Mouse (Mus musculus) limb, embryonic 12.5 days (tissue): Measurements from ENCODE around the gene Disc1. TPM values are rescaled to one million over a fixed set of nuclear protein-coding genes. Genes with fewer than 3 reads are reported as not detected.

ENCODE experiments used
- ATAC-seq: fragments of 200-750 bp; cut with Nextera tagmentation; 2 replicates; pipeline ENCODE4 v1.8.0; 2017; ENCODE audit warnings: low read depth, moderate TSS enrichment; ENCODE audit not compliant: insufficient number of reproducible peaks, insufficient read depth, low FRiP score, low TSS enrichment
- H3K27ac ChIP-seq: fragments of 300-500 bp; sonication (generic); 2 replicates; pipeline ENCODE4 v1.5.1; 2016; ENCODE audit warnings: mild to moderate bottlenecking, moderate library complexity
- H3K27me3 ChIP-seq: fragments of 300-500 bp; sonication (generic); 2 replicates; pipeline ENCODE4 v1.6.1; 2016; ENCODE audit warnings: mild to moderate bottlenecking, moderate library complexity
- H3K36me3 ChIP-seq: fragments of 300-500 bp; sonication (generic); 2 replicates; pipeline ENCODE4 v1.6.1; 2016; ENCODE audit warnings: mild to moderate bottlenecking, moderate library complexity
- H3K4me1 ChIP-seq: fragments of 300-500 bp; sonication (generic); replicated peaks from 2 replicates; pipeline ENCODE4 v1.6.1; 2016
- H3K4me2 ChIP-seq: fragments of 300-500 bp; sonication (generic); 2 replicates; pipeline ENCODE4 v1.6.1; 2016; ENCODE audit warnings: mild to moderate bottlenecking, moderate library complexity
- H3K4me3 ChIP-seq: fragments of 300-500 bp; sonication (generic); replicated peaks from 2 replicates; pipeline ENCODE4 v1.5.1; 2016; ENCODE audit warnings: mild to moderate bottlenecking
- H3K9ac ChIP-seq: fragments of 300-500 bp; sonication (generic); replicated peaks from 2 replicates; pipeline ENCODE4 v1.6.1; 2016; ENCODE audit warnings: mild to moderate bottlenecking, moderate library complexity
- H3K9me3 ChIP-seq: fragments of 300-500 bp; sonication (generic); 2 replicates; pipeline ENCODE4 v1.6.1; 2016; ENCODE audit warnings: mild to moderate bottlenecking, moderate library complexity
- WGBS: fragments of 180-500 bp; shearing (Covaris S2); methylation state at CpG from one replicate; pipeline ENCODE4 v1.1.7; 2016; 5-methylcytosine and 5-hydroxymethylcytosine counted together
- polyA plus RNA-seq: library from polyadenylated mRNA; unstranded; fragments of >200 nt; fragmentation: Nextera tagmentation; extraction: Ambion mirVana; gene quantifications from 2 replicates; pipeline ENCODE4 v1.2.1, GENCODE M21; 2016

Disc1 gene
- polyA plus RNA-seq, 1 experiment from 2014 or later = 2.0 TPM

- H3K36me3 ChIP-seq = no peaks in the 10 kb centered on the region
- H3K9ac ChIP-seq = no peak overlapping the region; the same call in 1 of the 2 replicates
- H3K27me3 ChIP-seq = peaks cover 12% of the 10 kb centered on the region
- peak overlapping the region; percentile 75 for H3K27ac ChIP-seq
- H3K4me3 ChIP-seq = no peak overlapping the region
- H3K4me2 ChIP-seq = peak overlapping the region; percentile 34
- ATAC-seq = peak; percentile 70
- H3K4me1 ChIP-seq = peaks cover 25% of the 10 kb centered on the region
- no peaks in the 10 kb centered on the region for H3K9me3 ChIP-seq
- WGBS = 11% methylated on average over 17 of the region's 17 CpGs
Observed at GRCm38 (mm10) chr8:125183548-125184451, 129.8 kb downstream of the Disc1 start.

- no peaks in the 10 kb centered on the region for H3K9me3 ChIP-seq
- no peak overlapping the region for H3K4me3 ChIP-seq
- H3K4me2 ChIP-seq = peak overlapping the region; percentile 1; the same call in 1 of the 2 replicates
- H3K27me3 ChIP-seq = peaks cover 12% of the 10 kb centered on the region
- WGBS = 36% methylated on average over 9 of the region's 9 CpGs
- ATAC-seq = no peak
- H3K4me1 ChIP-seq = peaks cover 25% of the 10 kb centered on the region
- no peak overlapping the region for H3K27ac ChIP-seq
- no peaks in the 10 kb centered on the region for H3K36me3 ChIP-seq
- H3K9ac ChIP-seq = no peak overlapping the region
Observed at GRCm38 (mm10) chr8:125184452-125184817, 130.4 kb downstream of the Disc1 start.

- H3K27ac ChIP-seq = no peak overlapping the region
- H3K4me3 ChIP-seq = no peak overlapping the region
- ATAC-seq = no peak
Observed at GRCm38 (mm10) chr8:125184881-125185280, 130.9 kb downstream of the Disc1 start.

GRCm38 (mm10) chr8:125187044-125187443 is 133.0 kb downstream of the Disc1 start:
- no peak for ATAC-seq
- Histone ChIP-seq H3K27ac (no peak overlapping the region), H3K4me1 (peaks cover 25% of the 10 kb centered on the region), H3K9ac (no peak overlapping the region), H3K4me3 (no peak overlapping the region), H3K36me3 (no peaks in the 10 kb centered on the region), H3K4me2 (peak overlapping the region; percentile 19; the same call in 1 of the 2 replicates), H3K27me3 (peaks cover 23% of the 10 kb centered on the region), H3K9me3 (no peaks in the 10 kb centered on the region)
- WGBS = 31% methylated on average over 10 of the region's 10 CpGs

More at GRCm38 (mm10) chr8:125184881-125185280, 130.9 kb downstream of the Disc1 start:
- H3K36me3 ChIP-seq = no peaks in the 10 kb centered on the region
- H3K4me1 ChIP-seq = peaks cover 25% of the 10 kb centered on the region
- peaks cover 12% of the 10 kb centered on the region for H3K27me3 ChIP-seq
- no peak overlapping the region for H3K9ac ChIP-seq
- WGBS = 75% methylated on average over 1 of the region's 1 CpGs
- 0 out of 2 replicates have a peak overlapping the region, but pooled peaks have one; percentile 1 for H3K4me2 ChIP-seq
- no peaks in the 10 kb centered on the region for H3K9me3 ChIP-seq

GRCm38 (mm10) chr8:125193701-125194100 is 139.7 kb downstream of the Disc1 start:
- no peak overlapping the region for H3K27ac ChIP-seq
- WGBS = 86% methylated on average over 5 of the region's 5 CpGs
- H3K36me3 ChIP-seq = no peaks in the 10 kb centered on the region
- H3K4me1 ChIP-seq = peaks cover 19% of the 10 kb centered on the region
- no peak overlapping the region for H3K9ac ChIP-seq
- peaks cover 16% of the 10 kb centered on the region for H3K27me3 ChIP-seq
- no peak for ATAC-seq
- no peak overlapping the region for H3K4me3 ChIP-seq
- no peaks in the 10 kb centered on the region for H3K9me3 ChIP-seq
- no peak overlapping the region for H3K4me2 ChIP-seq

GRCm38 (mm10) chr8:125195121-125195520 is 141.1 kb downstream of the Disc1 start:
- Histone ChIP-seq H3K27ac (no peak overlapping the region), H3K4me1 (peaks cover 20% of the 10 kb centered on the region), H3K4me2 (no peak overlapping the region), H3K9ac (no peak overlapping the region), H3K4me3 (no peak overlapping the region), H3K36me3 (no peaks in the 10 kb centered on the region), H3K27me3 (peaks cover 12% of the 10 kb centered on the region), H3K9me3 (no peaks in the 10 kb centered on the region)
- WGBS = 64% methylated on average over 9 of the region's 9 CpGs
- ATAC-seq = no peak

- no peaks in the 10 kb centered on the region for H3K36me3 ChIP-seq
- H3K4me3 ChIP-seq = no peak overlapping the region
- no peak overlapping the region for H3K9ac ChIP-seq
- H3K4me2 ChIP-seq = no peak overlapping the region
- H3K4me1 ChIP-seq = peaks cover 32% of the 10 kb centered on the region
- no peak overlapping the region for H3K27ac ChIP-seq
- no peaks in the 10 kb centered on the region for H3K9me3 ChIP-seq
- 71% methylated on average over 14 of the region's 14 CpGs for WGBS
- ATAC-seq = no peak
- H3K27me3 ChIP-seq = peaks cover 4% of the 10 kb centered on the region
Observed at GRCm38 (mm10) chr8:125196573-125197094, 142.6 kb downstream of the Disc1 start.

- Histone ChIP-seq H3K27me3 (peaks cover 4% of the 10 kb centered on the region), H3K36me3 (no peaks in the 10 kb centered on the region), H3K9me3 (no peaks in the 10 kb centered on the region), H3K4me3 (no peak overlapping the region), H3K4me2 (no peak overlapping the region), H3K4me1 (peaks cover 33% of the 10 kb centered on the region), H3K27ac (no peak overlapping the region), H3K9ac (no peak overlapping the region)
- WGBS = 74% methylated on average over 7 of the region's 7 CpGs
- ATAC-seq = no peak
Observed at GRCm38 (mm10) chr8:125197341-125198002, 143.5 kb downstream of the Disc1 start.

GRCm38 (mm10) chr8:125198420-125199196 is 144.6 kb downstream of the Disc1 start:
- peaks cover 37% of the 10 kb centered on the region for H3K4me1 ChIP-seq
- WGBS = 74% methylated on average over 9 of the region's 9 CpGs
- ATAC-seq = no peak

GRCm38 (mm10) chr8:125199197-125199939 is 145.4 kb downstream of the Disc1 start:
- Histone ChIP-seq H3K36me3 (no peaks in the 10 kb centered on the region), H3K9ac (no peak overlapping the region), H3K4me3 (no peak overlapping the region), H3K4me2 (no peak overlapping the region), H3K27ac (0 out of 2 replicates have a peak overlapping the region, but pooled peaks have one; percentile 12), H3K9me3 (no peaks in the 10 kb centered on the region), H3K4me1 (peaks cover 37% of the 10 kb centered on the region), H3K27me3 (no peaks in the 10 kb centered on the region; the same call in 1 of the 2 replicates)
- 80% methylated on average over 16 of the region's 16 CpGs for WGBS
- ATAC-seq = no peak

More at GRCm38 (mm10) chr8:125198420-125199196, 144.6 kb downstream of the Disc1 start:
- Histone ChIP-seq H3K27ac (no peak overlapping the region), H3K9me3 (no peaks in the 10 kb centered on the region), H3K36me3 (no peaks in the 10 kb centered on the region), H3K4me2 (no peak overlapping the region), H3K4me3 (no peak overlapping the region), H3K9ac (no peak overlapping the region), H3K27me3 (peaks cover 2% of the 10 kb centered on the region)
